Mouse (Mus musculus): ENCODE measurements around the gene Rraga. TPM values are rescaled to one million over a fixed set of nuclear protein-coding genes. Genes with fewer than 3 reads are reported as not detected.
A peak's percentile ranks its signal among the peaks of the same experiment; 100 is the strongest.
"Not testable (repeated sequence)": the region's sequence is repeated elsewhere in the genome, so short reads cannot be mapped to it uniquely, and the experiment has no call there.

The Rraga gene
- polyA plus RNA-seq, 1 experiment from 2014 or later, result 29.6 TPM

- Histone ChIP-seq H3K9ac (peak within 1 kb of the TSS; percentile 86), H3K4me3 (peak within 1 kb of the TSS; percentile 90), H3K9me3 (replicated peaks) (no peaks in the 10 kb centered on the region), H3K4me2 (peak within 1 kb of the TSS; percentile 69), H3K27me3 (replicated peaks) (no peaks in the 10 kb centered on the region), H3K27ac (peak within 1 kb of the TSS; percentile 83), H3K36me3 (peaks cover 25% of the 10 kb centered on the region), H3K4me1 (peaks cover 26% of the 10 kb centered on the region)
- ATAC-seq, result peak; percentile 100
- under 1% methylated on average over 59 of the region's 59 CpGs for WGBS (ENCODE audit: insufficient replicate concordance)
Observed at GRCm38 (mm10) chr4:86611524-86612288, 36.2 kb downstream of the Rraga start, which contains the start of gene Haus6. Gene Haus6 (minus strand): TSS chr4:86612055.

DNA sequence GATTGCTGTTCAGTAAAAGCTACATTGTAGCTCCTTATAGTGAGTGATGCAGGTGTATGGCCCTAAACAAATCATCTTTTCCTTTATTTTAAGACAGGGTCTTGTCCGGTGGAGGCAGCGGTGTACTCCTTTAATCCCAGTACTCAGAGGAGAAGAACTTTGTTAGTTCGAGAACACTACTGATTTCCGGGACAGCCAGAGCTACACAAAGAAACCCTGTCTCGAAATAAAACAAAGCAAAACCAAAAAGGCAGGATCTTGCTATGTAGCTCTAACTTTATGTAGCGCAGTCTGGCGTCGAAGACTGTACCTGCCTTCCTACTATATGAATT is 36.8 kb downstream of the Rraga start:
- Histone ChIP-seq H3K9me3 (replicated peaks) (no peaks in the 10 kb centered on the region), H3K36me3 (peaks cover 20% of the 10 kb centered on the region), H3K27me3 (replicated peaks) (no peaks in the 10 kb centered on the region), H3K4me2 (peak overlapping the region; percentile 69), H3K9ac (peak overlapping the region; percentile 56), H3K4me1 (peaks cover 26% of the 10 kb centered on the region), H3K4me3 (peak overlapping the region; percentile 90), H3K27ac (peak overlapping the region; percentile 75)
- no peak for ATAC-seq
- WGBS (ENCODE audit: insufficient replicate concordance), result 29% methylated on average over 8 of the region's 8 CpGs

DNA sequence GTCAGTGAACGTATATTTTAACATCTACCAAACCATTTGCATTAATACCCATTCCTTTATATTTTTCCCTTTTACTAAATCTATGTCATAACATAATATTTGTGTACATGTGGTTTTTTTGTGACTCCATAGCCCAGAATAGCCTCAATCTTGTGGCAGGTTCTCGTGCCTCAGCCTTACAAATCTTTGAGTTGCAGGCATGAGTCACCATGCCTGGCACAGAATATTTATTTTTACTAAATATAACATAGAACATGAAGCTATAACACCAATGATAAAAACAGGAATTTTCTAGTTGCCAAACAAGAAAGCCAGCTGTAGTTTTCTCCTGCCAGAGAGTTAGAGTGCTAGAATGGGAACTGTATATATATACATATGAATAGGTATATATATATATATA is 45.0 kb downstream of the Rraga start:
- WGBS (ENCODE audit: insufficient replicate concordance), result 49% methylated on average over 2 of the region's 2 CpGs
- no peak overlapping the region for H3K4me3 ChIP-seq
- H3K4me1 ChIP-seq, result peaks cover 3% of the 10 kb centered on the region; the same call in 1 of the 2 replicates
- H3K27ac ChIP-seq, result no peak overlapping the region
- no peaks in the 10 kb centered on the region for H3K36me3 ChIP-seq
- H3K9ac ChIP-seq, result no peak overlapping the region
- H3K9me3 ChIP-seq (replicated peaks), result no peaks in the 10 kb centered on the region
- H3K4me2 ChIP-seq, result no peak overlapping the region
- ATAC-seq, result no peak
- no peaks in the 10 kb centered on the region for H3K27me3 ChIP-seq (replicated peaks)

DNA sequence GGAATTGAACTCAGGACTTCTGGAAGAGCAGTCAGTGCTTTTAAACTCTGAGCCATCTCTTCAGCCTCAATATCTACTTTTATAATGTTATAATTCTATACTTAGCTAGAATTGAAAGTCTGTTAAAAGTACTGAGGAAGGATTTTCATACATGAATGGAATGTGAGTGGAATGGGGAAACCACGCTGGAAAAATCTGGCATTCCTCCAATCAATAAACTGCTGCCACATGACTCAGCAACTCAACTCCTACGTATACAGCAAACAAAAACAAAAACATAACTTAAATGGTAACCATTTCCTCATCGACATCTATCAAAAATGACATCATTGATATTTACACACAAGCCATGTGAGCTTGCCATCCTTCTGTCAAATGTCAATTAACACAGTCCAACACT is 46.6 kb downstream of the Rraga start:
- Histone ChIP-seq H3K4me1 (peaks cover 3% of the 10 kb centered on the region; the same call in 1 of the 2 replicates), H3K9ac (no peak overlapping the region), H3K27ac (no peak overlapping the region), H3K4me3 (no peak overlapping the region), H3K36me3 (no peaks in the 10 kb centered on the region), H3K4me2 (no peak overlapping the region), H3K9me3 (replicated peaks) (no peaks in the 10 kb centered on the region), H3K27me3 (replicated peaks) (no peaks in the 10 kb centered on the region)
- ATAC-seq, result no peak
- 54% methylated on average over 3 of the region's 3 CpGs for WGBS (ENCODE audit: insufficient replicate concordance)

- H3K9me3 ChIP-seq (replicated peaks); H3K4me2 ChIP-seq; ATAC-seq; H3K27ac ChIP-seq; H3K4me1 ChIP-seq; H3K36me3 ChIP-seq; H3K4me3 ChIP-seq; H3K27me3 ChIP-seq (replicated peaks); H3K9ac ChIP-seq: not testable (repeated sequence)
- WGBS (ENCODE audit: insufficient replicate concordance), result 80% methylated on average over 1 of the region's 1 CpGs
Observed at GRCm38 (mm10) chr4:86622532-86622931, 47.1 kb downstream of the Rraga start.

- no peaks in the 10 kb centered on the region for H3K27me3 ChIP-seq (replicated peaks)
- ATAC-seq, result no peak
- no peak overlapping the region for H3K9ac ChIP-seq
- H3K4me1 ChIP-seq, result peaks cover 3% of the 10 kb centered on the region; the same call in 1 of the 2 replicates
- H3K9me3 ChIP-seq (replicated peaks), result no peaks in the 10 kb centered on the region
- no peaks in the 10 kb centered on the region for H3K36me3 ChIP-seq
- no peak overlapping the region for H3K4me3 ChIP-seq
- H3K4me2 ChIP-seq, result no peak overlapping the region
- WGBS (ENCODE audit: insufficient replicate concordance), result 67% methylated on average over 5 of the region's 5 CpGs
- no peak overlapping the region for H3K27ac ChIP-seq
Observed at GRCm38 (mm10) chr4:86625463-86625862, 50.0 kb downstream of the Rraga start.

- not testable (repeated sequence) for H3K9ac ChIP-seq; H3K27ac ChIP-seq; H3K4me2 ChIP-seq; ATAC-seq; H3K27me3 ChIP-seq (replicated peaks); H3K9me3 ChIP-seq (replicated peaks); H3K4me3 ChIP-seq; H3K4me1 ChIP-seq; H3K36me3 ChIP-seq
- 70% methylated on average over 7 of the region's 7 CpGs for WGBS (ENCODE audit: insufficient replicate concordance)
Observed at GRCm38 (mm10) chr4:86626496-86626895, 51.0 kb downstream of the Rraga start.

Other genes with a start within 250 kb of the Rraga start
- not detected in 2 replicates for gene Saxo1, start 17.3 kb upstream of the Rraga start, polyA plus RNA-seq (2016; fragmentation: Nextera tagmentation; extraction: Ambion mirVana)
- gene Haus6, start 36.4 kb downstream of the Rraga start, polyA plus RNA-seq (2016; fragmentation: Nextera tagmentation; extraction: Ambion mirVana), result 20.4 and 21.2 TPM in 2 replicates
- gene Plin2, start 94.4 kb downstream of the Rraga start, polyA plus RNA-seq (2016; fragmentation: Nextera tagmentation; extraction: Ambion mirVana), result 129 and 134 TPM in 2 replicates
- 4.9 and 6.9 TPM in 2 replicates for gene Dennd4c, start 172.9 kb downstream of the Rraga start, polyA plus RNA-seq (2016; fragmentation: Nextera tagmentation; extraction: Ambion mirVana)

Measured in liver, embryonic 12.5 days (tissue).